Mouse (Mus musculus): ENCODE results near the gene Samd14. TPM values are rescaled to one million over a fixed set of nuclear protein-coding genes. Genes with fewer than 3 reads are reported as not detected.

Samd14 gene
- polyA plus RNA-seq, 1 experiment from 2014 or later = 50.3 TPM

- no peak for ATAC-seq (ENCODE audit: insufficient number of reproducible peaks, insufficient read depth, low FRiP score, low TSS enrichment)
- peak overlapping the region; percentile 54; the same call in 1 of the 2 replicates for H3K27ac ChIP-seq
Observed at GRCm38 (mm10) chr11:94978178-94978915, 31.3 kb upstream of the Samd14 start.

GRCm38 (mm10) chr11:94978947-94979346 lies 30.7 kb upstream of the Samd14 start:
- Histone ChIP-seq H3K27ac (0 out of 2 replicates have a peak overlapping the region, but pooled peaks have one; percentile 54), H3K4me3 (peak overlapping the region; percentile 28), H3K27me3 (no peaks in the 10 kb centered on the region), H3K9ac (peak overlapping the region; percentile 45), H3K4me2 (replicated peaks) (peak overlapping the region; percentile 48), H3K9me3 (no peaks in the 10 kb centered on the region), H3K36me3 (no peaks in the 10 kb centered on the region), H3K4me1 (peaks cover 4% of the 10 kb centered on the region; the same call in 1 of the 2 replicates)
- under 1% methylated on average over 20 of the region's 20 CpGs for WGBS
- ATAC-seq (ENCODE audit: insufficient number of reproducible peaks, insufficient read depth, low FRiP score, low TSS enrichment) = peak; percentile 88

More at GRCm38 (mm10) chr11:94978178-94978915, 31.3 kb upstream of the Samd14 start:
- WGBS = 45% methylated on average over 9 of the region's 9 CpGs
- H3K4me2 ChIP-seq (replicated peaks) = peak overlapping the region; percentile 48
- H3K9me3 ChIP-seq = no peaks in the 10 kb centered on the region
- H3K4me1 ChIP-seq = peaks cover 4% of the 10 kb centered on the region; the same call in 1 of the 2 replicates
- no peaks in the 10 kb centered on the region for H3K27me3 ChIP-seq
- H3K36me3 ChIP-seq = no peaks in the 10 kb centered on the region
- peak overlapping the region; percentile 28 for H3K4me3 ChIP-seq
- H3K9ac ChIP-seq = peak overlapping the region; percentile 45

GRCm38 (mm10) chr11:94979462-94980179 lies 30.1 kb upstream of the Samd14 start:
- Histone ChIP-seq H3K27ac (no peak overlapping the region), H3K9me3 (no peaks in the 10 kb centered on the region), H3K9ac (0 out of 2 replicates have a peak overlapping the region, but pooled peaks have one; percentile 20), H3K36me3 (no peaks in the 10 kb centered on the region), H3K4me1 (peaks cover 4% of the 10 kb centered on the region; the same call in 1 of the 2 replicates), H3K4me3 (peak overlapping the region; percentile 28; the same call in 1 of the 2 replicates), H3K4me2 (replicated peaks) (peak overlapping the region; percentile 48), H3K27me3 (no peaks in the 10 kb centered on the region)
- no peak for ATAC-seq (ENCODE audit: insufficient number of reproducible peaks, insufficient read depth, low FRiP score, low TSS enrichment)
- WGBS = 77% methylated on average over 11 of the region's 11 CpGs

- Histone ChIP-seq H3K4me3 (no peak overlapping the region), H3K4me1 (peaks cover 29% of the 10 kb centered on the region), H3K9me3 (no peaks in the 10 kb centered on the region), H3K27ac (peak overlapping the region; percentile 50; the same call in 1 of the 2 replicates), H3K27me3 (no peaks in the 10 kb centered on the region), H3K4me2 (replicated peaks) (no peak overlapping the region), H3K9ac (no peak overlapping the region), H3K36me3 (no peaks in the 10 kb centered on the region)
- WGBS = 43% methylated on average over 1 of the region's 1 CpGs
- no peak for ATAC-seq (ENCODE audit: insufficient number of reproducible peaks, insufficient read depth, low FRiP score, low TSS enrichment)
Observed at GRCm38 (mm10) chr11:94985140-94985539, 24.5 kb upstream of the Samd14 start.

GRCm38 (mm10) chr11:94985822-94986221 lies 23.9 kb upstream of the Samd14 start:
- H3K9me3 ChIP-seq = no peaks in the 10 kb centered on the region
- no peaks in the 10 kb centered on the region for H3K27me3 ChIP-seq
- H3K36me3 ChIP-seq = no peaks in the 10 kb centered on the region
- H3K9ac ChIP-seq = no peak overlapping the region
- peaks cover 34% of the 10 kb centered on the region for H3K4me1 ChIP-seq
- ATAC-seq (ENCODE audit: insufficient number of reproducible peaks, insufficient read depth, low FRiP score, low TSS enrichment) = no peak
- H3K27ac ChIP-seq = no peak overlapping the region
- 73% methylated on average over 5 of the region's 5 CpGs for WGBS
- H3K4me3 ChIP-seq = no peak overlapping the region
- H3K4me2 ChIP-seq (replicated peaks) = no peak overlapping the region

GRCm38 (mm10) chr11:94986435-94986834 lies 23.2 kb upstream of the Samd14 start:
- WGBS = 47% methylated on average over 2 of the region's 2 CpGs
- Histone ChIP-seq H3K9ac (no peak overlapping the region), H3K36me3 (no peaks in the 10 kb centered on the region), H3K4me2 (replicated peaks) (no peak overlapping the region), H3K27ac (no peak overlapping the region), H3K4me1 (peaks cover 34% of the 10 kb centered on the region), H3K27me3 (no peaks in the 10 kb centered on the region), H3K4me3 (no peak overlapping the region), H3K9me3 (no peaks in the 10 kb centered on the region)
- no peak for ATAC-seq (ENCODE audit: insufficient number of reproducible peaks, insufficient read depth, low FRiP score, low TSS enrichment)

GRCm38 (mm10) chr11:94987341-94987740 lies 22.3 kb upstream of the Samd14 start:
- H3K27ac ChIP-seq = peak overlapping the region; percentile 24; the same call in 1 of the 2 replicates
- H3K9me3 ChIP-seq = no peaks in the 10 kb centered on the region
- no peak for ATAC-seq (ENCODE audit: insufficient number of reproducible peaks, insufficient read depth, low FRiP score, low TSS enrichment)
- H3K4me2 ChIP-seq (replicated peaks) = no peak overlapping the region
- H3K4me3 ChIP-seq = no peak overlapping the region
- H3K27me3 ChIP-seq = no peaks in the 10 kb centered on the region
- H3K9ac ChIP-seq = no peak overlapping the region
- no peaks in the 10 kb centered on the region for H3K36me3 ChIP-seq
- H3K4me1 ChIP-seq = peaks cover 37% of the 10 kb centered on the region
- whole genome bisulfite sequencing = 43% methylated on average over 6 of the region's 6 CpGs

- Histone ChIP-seq H3K36me3 (no peaks in the 10 kb centered on the region), H3K9ac (no peak overlapping the region), H3K4me1 (peaks cover 42% of the 10 kb centered on the region), H3K27me3 (no peaks in the 10 kb centered on the region), H3K4me2 (replicated peaks) (no peak overlapping the region), H3K27ac (no peak overlapping the region), H3K4me3 (no peak overlapping the region), H3K9me3 (no peaks in the 10 kb centered on the region)
- no peak for ATAC-seq (ENCODE audit: insufficient number of reproducible peaks, insufficient read depth, low FRiP score, low TSS enrichment)
- WGBS = 71% methylated on average over 8 of the region's 8 CpGs
Observed at GRCm38 (mm10) chr11:94987851-94988250, 21.8 kb upstream of the Samd14 start.

GRCm38 (mm10) chr11:94988780-94989561 lies 20.7 kb upstream of the Samd14 start:
- ATAC-seq (ENCODE audit: insufficient number of reproducible peaks, insufficient read depth, low FRiP score, low TSS enrichment) = no peak
- peak overlapping the region; percentile 98 for H3K4me2 ChIP-seq (replicated peaks)
- no peaks in the 10 kb centered on the region for H3K36me3 ChIP-seq
- peak overlapping the region; percentile 46 for H3K9ac ChIP-seq
- no peaks in the 10 kb centered on the region for H3K27me3 ChIP-seq
- H3K4me1 ChIP-seq = peaks cover 53% of the 10 kb centered on the region
- H3K27ac ChIP-seq = peak overlapping the region; percentile 92
- 15% methylated on average over 10 of the region's 10 CpGs for WGBS
- H3K9me3 ChIP-seq = no peaks in the 10 kb centered on the region
- peak overlapping the region; percentile 82 for H3K4me3 ChIP-seq

GRCm38 (mm10) chr11:94989562-94990017 lies 20.1 kb upstream of the Samd14 start:
- no peaks in the 10 kb centered on the region for H3K36me3 ChIP-seq
- H3K4me2 ChIP-seq (replicated peaks) = peak overlapping the region; percentile 98
- peak overlapping the region; percentile 92 for H3K27ac ChIP-seq
- no peaks in the 10 kb centered on the region for H3K9me3 ChIP-seq
- H3K27me3 ChIP-seq = no peaks in the 10 kb centered on the region
- ATAC-seq (ENCODE audit: insufficient number of reproducible peaks, insufficient read depth, low FRiP score, low TSS enrichment) = peak; percentile 60
- 0% methylated on average over 12 of the region's 12 CpGs for WGBS
- H3K4me3 ChIP-seq = peak overlapping the region; percentile 82
- H3K4me1 ChIP-seq = peaks cover 59% of the 10 kb centered on the region
- peak overlapping the region; percentile 46 for H3K9ac ChIP-seq

GRCm38 (mm10) chr11:94990102-94990748 lies 19.5 kb upstream of the Samd14 start:
- Histone ChIP-seq H3K4me1 (peaks cover 63% of the 10 kb centered on the region), H3K9ac (peak overlapping the region; percentile 93; the same call in 1 of the 2 replicates), H3K27ac (peak overlapping the region; percentile 92), H3K4me3 (peak overlapping the region; percentile 82), H3K36me3 (no peaks in the 10 kb centered on the region), H3K9me3 (no peaks in the 10 kb centered on the region), H3K4me2 (replicated peaks) (peak overlapping the region; percentile 98), H3K27me3 (no peaks in the 10 kb centered on the region)
- WGBS = 43% methylated on average over 6 of the region's 6 CpGs
- ATAC-seq (ENCODE audit: insufficient number of reproducible peaks, insufficient read depth, low FRiP score, low TSS enrichment) = no peak

All from embryonic facial prominence, embryonic 12.5 days (tissue).